Mouse (Mus musculus): ENCODE results near the gene Frmd8.
A peak's percentile ranks its signal among the peaks of the same experiment; 100 is the strongest.

Frmd8 gene

DNA sequence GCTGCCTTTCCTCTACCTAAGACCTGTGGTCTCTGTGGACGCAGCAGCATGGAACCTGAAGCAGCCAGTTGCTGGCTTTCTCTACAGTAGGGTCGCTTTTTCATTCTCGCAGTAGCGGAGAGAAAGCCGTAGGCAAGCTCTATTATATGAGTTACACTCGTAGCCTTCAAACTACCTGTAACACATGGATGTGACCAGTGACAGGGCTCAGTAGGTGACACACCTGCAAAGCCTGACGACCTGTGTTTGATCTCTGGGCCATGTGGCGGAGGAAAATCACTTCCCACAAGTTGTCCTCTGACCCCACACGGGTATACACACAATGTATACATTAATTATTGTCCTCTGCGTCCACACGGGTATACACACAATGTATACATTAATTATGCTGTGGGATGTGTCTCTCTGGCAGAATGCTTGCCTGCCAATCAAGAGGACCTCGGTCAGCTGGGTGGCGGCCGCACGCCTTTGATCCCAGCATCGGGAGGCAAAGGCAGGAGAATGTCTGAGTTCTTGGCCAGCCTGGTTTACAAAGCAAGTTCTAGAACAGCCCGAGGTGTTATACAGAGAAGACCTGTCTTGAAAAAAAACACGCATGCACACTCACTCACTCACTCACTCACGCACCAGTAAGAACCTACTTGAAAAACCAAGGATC is 45.0 kb downstream of the Frmd8 start:
- peaks cover 57% of the 10 kb centered on the region for H3K36me3 ChIP-seq (ENCODE audit: insufficient read depth, low read length)
- peaks cover 76% of the 10 kb centered on the region for H3K4me1 ChIP-seq (replicated peaks; ENCODE audit: low read depth, low read length)
- H3K4me3 ChIP-seq (replicated peaks; ENCODE audit: low read length): peak overlapping the region; percentile 29; the same call in 1 of the 2 replicates
- H3K9me3 ChIP-seq (ENCODE audit: low read length): no peaks in the 10 kb centered on the region
- TF ChIP-seq NANOG (IDR thresholded peaks at IDR 0.05; ENCODE audit: borderline replicate concordance, low read length) (no peak), POU5F1 (IDR thresholded peaks at IDR 0.05; ENCODE audit: borderline replicate concordance, low read length) (no peak)
- H3K27me3 ChIP-seq (ENCODE audit: insufficient read depth, low read length): no peaks in the 10 kb centered on the region

GRCm38 (mm10) chr19:5828905-5829304 is 46.2 kb downstream of the Frmd8 start:
- no peaks in the 10 kb centered on the region for H3K27me3 ChIP-seq (ENCODE audit: insufficient read depth, low read length)
- no peak for TF ChIP-seq NANOG (IDR thresholded peaks at IDR 0.05; ENCODE audit: borderline replicate concordance, low read length)
- TF ChIP-seq POU5F1 (IDR thresholded peaks at IDR 0.05; ENCODE audit: borderline replicate concordance, low read length): no peak
- no peak for TF ChIP-seq CTCF (conservative IDR thresholded peaks at IDR 0.05; ENCODE audit: low read length)
- H3K9me3 ChIP-seq (ENCODE audit: low read length): no peaks in the 10 kb centered on the region
- peaks cover 61% of the 10 kb centered on the region for H3K36me3 ChIP-seq (ENCODE audit: insufficient read depth, low read length)
- H3K4me3 ChIP-seq (replicated peaks; ENCODE audit: low read length): no peak overlapping the region
- peaks cover 78% of the 10 kb centered on the region for H3K4me1 ChIP-seq (replicated peaks; ENCODE audit: low read depth, low read length)

DNA sequence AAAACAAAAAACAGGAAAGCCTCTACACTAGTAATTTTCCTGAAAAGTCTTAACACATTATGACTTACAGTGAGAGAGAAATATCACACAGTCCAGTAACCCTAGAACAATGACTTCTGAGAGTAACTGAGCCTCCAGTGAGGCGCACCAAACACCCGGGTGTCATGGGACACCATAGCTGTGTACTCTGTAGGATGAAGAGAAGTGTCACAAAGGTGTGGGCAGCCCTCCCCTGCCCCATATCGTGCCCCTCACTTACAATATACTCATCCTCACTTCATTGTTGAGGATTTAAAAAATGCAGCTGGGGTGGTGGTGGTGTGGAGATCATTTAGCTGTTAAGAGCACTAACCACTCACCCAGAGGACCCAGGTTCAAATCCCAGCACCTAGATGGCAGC is 46.9 kb downstream of the Frmd8 start:
- Histone ChIP-seq H3K27me3 (ENCODE audit: insufficient read depth, low read length) (no peaks in the 10 kb centered on the region), H3K36me3 (ENCODE audit: insufficient read depth, low read length) (peaks cover 61% of the 10 kb centered on the region)
- TF ChIP-seq POU5F1 (IDR thresholded peaks at IDR 0.05; ENCODE audit: borderline replicate concordance, low read length) (no peak), CTCF (conservative IDR thresholded peaks at IDR 0.05; ENCODE audit: low read length) (no peak), NANOG (IDR thresholded peaks at IDR 0.05; ENCODE audit: borderline replicate concordance, low read length) (no peak)

DNA sequence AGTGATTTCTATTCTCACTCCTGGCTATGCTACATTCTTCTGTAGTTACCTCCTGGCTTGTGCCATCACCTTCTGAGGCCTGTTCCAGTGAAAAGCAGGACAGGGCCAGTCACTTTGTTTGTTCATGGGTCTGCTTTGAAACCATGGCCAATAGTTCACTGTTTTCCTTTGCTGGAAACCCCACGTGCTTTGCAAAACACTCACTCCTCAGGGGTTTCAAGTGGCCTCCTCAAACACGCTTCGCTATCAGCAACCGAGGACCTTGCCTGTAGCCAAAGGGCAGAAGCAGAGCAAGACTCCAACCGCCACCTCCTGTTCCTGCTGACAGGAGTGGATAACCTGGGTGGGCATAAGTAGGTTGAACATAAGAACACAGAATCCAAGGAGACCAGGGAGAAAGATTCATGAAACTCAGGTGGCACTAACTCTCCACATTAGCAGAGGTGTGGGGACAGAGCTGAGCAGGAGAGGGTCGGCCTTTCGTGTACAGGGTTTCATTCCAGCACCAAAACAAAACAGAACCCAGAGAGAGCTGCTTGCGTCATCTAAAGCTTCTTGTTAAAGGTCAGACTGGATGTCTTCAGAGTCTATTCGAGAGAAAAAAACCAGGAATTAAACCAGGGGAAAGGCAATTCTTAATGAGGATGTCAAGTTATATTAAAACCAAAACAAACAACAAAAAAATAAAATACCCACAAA is 47.5 kb downstream of the Frmd8 start:
- H3K4me3 ChIP-seq (replicated peaks; ENCODE audit: low read length): no peak overlapping the region
- no peaks in the 10 kb centered on the region for H3K9me3 ChIP-seq (ENCODE audit: low read length)
- H3K4me1 ChIP-seq (replicated peaks; ENCODE audit: low read depth, low read length): peaks cover 78% of the 10 kb centered on the region
- no peak for TF ChIP-seq POU5F1 (IDR thresholded peaks at IDR 0.05; ENCODE audit: borderline replicate concordance, low read length)
- TF ChIP-seq CTCF (conservative IDR thresholded peaks at IDR 0.05; ENCODE audit: low read length): no peak
- TF ChIP-seq NANOG (IDR thresholded peaks at IDR 0.05; ENCODE audit: borderline replicate concordance, low read length): no peak
- no peaks in the 10 kb centered on the region for H3K27me3 ChIP-seq (ENCODE audit: insufficient read depth, low read length)
- H3K36me3 ChIP-seq (ENCODE audit: insufficient read depth, low read length): peaks cover 61% of the 10 kb centered on the region

More for the DNA sequence above, 46.9 kb downstream of the Frmd8 start:
- Histone ChIP-seq H3K9me3 (ENCODE audit: low read length) (no peaks in the 10 kb centered on the region), H3K4me3 (replicated peaks; ENCODE audit: low read length) (no peak overlapping the region), H3K4me1 (replicated peaks; ENCODE audit: low read depth, low read length) (peaks cover 78% of the 10 kb centered on the region)

DNA sequence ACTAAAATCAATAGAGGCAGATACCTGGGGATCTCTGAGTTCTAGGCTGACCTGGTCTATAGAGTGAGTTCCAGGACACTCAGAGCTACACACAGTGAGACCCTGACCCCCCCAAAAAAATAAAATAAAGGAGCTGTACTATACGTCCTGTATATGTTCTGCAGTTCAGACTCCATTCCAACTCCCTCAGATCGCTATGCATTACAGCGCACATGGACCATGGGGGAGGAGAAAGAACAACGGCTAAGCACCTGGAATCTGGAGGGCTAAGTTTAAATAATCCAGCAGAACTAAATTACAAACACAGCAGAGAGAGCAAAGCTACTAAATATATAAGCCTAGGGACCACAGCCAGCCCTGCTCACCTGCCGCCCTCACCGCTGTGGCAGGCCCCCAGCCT is 48.0 kb downstream of the Frmd8 start:
- peaks cover 84% of the 10 kb centered on the region for H3K4me1 ChIP-seq (replicated peaks; ENCODE audit: low read depth, low read length)
- peaks cover 60% of the 10 kb centered on the region for H3K36me3 ChIP-seq (ENCODE audit: insufficient read depth, low read length)
- H3K9me3 ChIP-seq (ENCODE audit: low read length): no peaks in the 10 kb centered on the region
- H3K27me3 ChIP-seq (ENCODE audit: insufficient read depth, low read length): no peaks in the 10 kb centered on the region
- no peak for TF ChIP-seq NANOG (IDR thresholded peaks at IDR 0.05; ENCODE audit: borderline replicate concordance, low read length)
- TF ChIP-seq POU5F1 (IDR thresholded peaks at IDR 0.05; ENCODE audit: borderline replicate concordance, low read length): no peak
- TF ChIP-seq CTCF (conservative IDR thresholded peaks at IDR 0.05; ENCODE audit: low read length): no peak
- no peak overlapping the region for H3K4me3 ChIP-seq (replicated peaks; ENCODE audit: low read length)

- Histone ChIP-seq H3K9me3 (ENCODE audit: low read length) (no peaks in the 10 kb centered on the region), H3K4me3 (replicated peaks; ENCODE audit: low read length) (no peak overlapping the region), H3K36me3 (ENCODE audit: insufficient read depth, low read length) (peaks cover 56% of the 10 kb centered on the region), H3K27me3 (ENCODE audit: insufficient read depth, low read length) (no peaks in the 10 kb centered on the region), H3K4me1 (replicated peaks; ENCODE audit: low read depth, low read length) (peaks cover 84% of the 10 kb centered on the region)
- TF ChIP-seq POU5F1 (IDR thresholded peaks at IDR 0.05; ENCODE audit: borderline replicate concordance, low read length) (no peak), CTCF (conservative IDR thresholded peaks at IDR 0.05; ENCODE audit: low read length) (no peak), NANOG (IDR thresholded peaks at IDR 0.05; ENCODE audit: borderline replicate concordance, low read length) (no peak)
Observed at GRCm38 (mm10) chr19:5826731-5827002, 48.4 kb downstream of the Frmd8 start.

DNA sequence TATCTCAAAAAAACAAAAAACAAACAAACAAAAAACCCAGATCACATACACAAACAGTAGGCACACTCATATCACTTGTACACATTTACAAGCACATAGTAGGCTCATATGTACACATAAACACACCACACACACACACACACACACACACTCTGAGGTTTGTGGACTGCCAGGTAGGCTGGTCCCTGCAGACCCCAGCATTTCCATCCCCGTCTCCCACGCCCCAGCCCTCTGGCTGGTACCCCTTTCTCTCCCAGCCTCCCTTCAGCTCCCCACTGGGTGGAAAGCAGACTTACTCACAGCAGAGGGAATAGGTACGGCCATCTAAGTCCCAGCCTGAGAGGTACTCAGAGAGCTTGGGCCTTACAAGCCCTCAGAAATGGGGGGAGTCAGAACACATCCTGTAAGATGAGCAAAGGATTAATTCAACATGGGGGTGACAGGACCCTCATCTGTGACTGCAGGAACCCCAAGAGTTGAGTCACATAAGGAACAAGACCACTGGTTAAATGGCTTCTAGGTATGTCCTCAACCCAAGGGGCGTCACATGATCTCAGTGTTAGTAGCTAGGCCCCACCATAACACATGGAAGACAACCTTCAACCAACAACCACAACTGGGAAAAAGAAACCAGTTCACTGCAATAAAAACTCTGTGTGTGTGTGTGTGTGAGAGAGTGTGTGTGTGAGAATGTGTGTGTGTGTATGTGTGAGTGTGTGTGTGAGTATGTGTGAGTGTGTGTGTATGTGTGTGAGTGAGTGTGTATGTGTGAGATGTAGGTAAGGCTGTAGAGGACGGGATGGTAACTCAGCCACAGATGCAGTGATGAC is 49.0 kb downstream of the Frmd8 start:
- Histone ChIP-seq H3K9me3 (ENCODE audit: low read length) (no peaks in the 10 kb centered on the region), H3K4me1 (replicated peaks; ENCODE audit: low read depth, low read length) (peaks cover 79% of the 10 kb centered on the region), H3K27me3 (ENCODE audit: insufficient read depth, low read length) (no peaks in the 10 kb centered on the region), H3K4me3 (replicated peaks; ENCODE audit: low read length) (no peak overlapping the region), H3K36me3 (ENCODE audit: insufficient read depth, low read length) (peaks cover 52% of the 10 kb centered on the region)
- TF ChIP-seq CTCF (conservative IDR thresholded peaks at IDR 0.05; ENCODE audit: low read length) (no peak), NANOG (IDR thresholded peaks at IDR 0.05; ENCODE audit: borderline replicate concordance, low read length) (no peak), POU5F1 (IDR thresholded peaks at IDR 0.05; ENCODE audit: borderline replicate concordance, low read length) (no peak)

- H3K4me3 ChIP-seq (replicated peaks; ENCODE audit: low read length): peak overlapping the region; percentile 66
- TF ChIP-seq POU5F1 (IDR thresholded peaks at IDR 0.05; ENCODE audit: borderline replicate concordance, low read length) (no peak), NANOG (IDR thresholded peaks at IDR 0.05; ENCODE audit: borderline replicate concordance, low read length) (no peak), CTCF (conservative IDR thresholded peaks at IDR 0.05; ENCODE audit: low read length) (no peak)
- no peaks in the 10 kb centered on the region for H3K9me3 ChIP-seq (ENCODE audit: low read length)
- no peaks in the 10 kb centered on the region for H3K27me3 ChIP-seq (ENCODE audit: insufficient read depth, low read length)
- peaks cover 46% of the 10 kb centered on the region for H3K36me3 ChIP-seq (ENCODE audit: insufficient read depth, low read length)
- peaks cover 74% of the 10 kb centered on the region for H3K4me1 ChIP-seq (replicated peaks; ENCODE audit: low read depth, low read length)
Observed at GRCm38 (mm10) chr19:5824826-5825617, 50.1 kb downstream of the Frmd8 start.
